Mouse (Mus musculus) heart, adult 2 months (tissue): ENCODE results near the gene Gm28036. TPM values are rescaled to one million over a fixed set of nuclear protein-coding genes. Genes with fewer than 3 reads are reported as not detected.

Experiments
- DNase-seq, 2 experiments: peaks; one replicate each; pipeline ENCODE4 v3.0.0; 2021
- H3K27ac ChIP-seq: fragments of 200-600 bp; 2 replicates; pipeline ENCODE4 v1.8.1; 2022
- H3K27me3 ChIP-seq: fragments of 200-500 bp; 2 replicates; pipeline ENCODE4 v1.6.1; 2012; ENCODE audit warnings: mild to moderate bottlenecking, low read length, inconsistent platforms, mixed read lengths; ENCODE audit not compliant: control insufficient read depth, insufficient read depth
- H3K36me3 ChIP-seq: fragments of 200-500 bp; 2 replicates; pipeline ENCODE4 v1.6.1; 2012; ENCODE audit warnings: low read length, inconsistent platforms; ENCODE audit not compliant: control insufficient read depth, insufficient read depth
- H3K4me1 ChIP-seq: fragments of 200-500 bp; 2 replicates; pipeline ENCODE4 v1.6.1; 2011; ENCODE audit warnings: low read length; ENCODE audit not compliant: control insufficient read depth, insufficient read depth
- H3K4me3 ChIP-seq: fragments of 200-600 bp; 2 replicates; pipeline ENCODE4 v1.8.1; 2022
- H3K79me2 ChIP-seq: fragments of 200-500 bp; replicated peaks from 2 replicates; pipeline ENCODE4 v1.6.1; 2012; ENCODE audit warnings: mild to moderate bottlenecking, inconsistent platforms, low read length, moderate library complexity, mixed read lengths; ENCODE audit not compliant: control insufficient read depth, insufficient read depth
- H3K9ac ChIP-seq: fragments of 200-500 bp; 2 replicates; pipeline ENCODE4 v1.6.1; 2012; ENCODE audit warnings: low read depth, mild to moderate bottlenecking, control low read depth, inconsistent platforms, low read length, mixed read lengths
- CTCF ChIP-seq: fragments of 200-600 bp; IDR thresholded peaks from 2 replicates; pipeline ENCODE4 v1.8.1; 2022; ENCODE audit warnings: antibody characterized with exemption, mild to moderate bottlenecking, moderate library complexity
- EP300 ChIP-seq: fragments of 200-500 bp; IDR thresholded peaks from 2 replicates; pipeline ENCODE4 v1.6.1; 2011; ENCODE audit warnings: low read depth, low read length, control low read depth; ENCODE audit not compliant: insufficient read depth
- POLR2A ChIP-seq: fragments of 200-500 bp; IDR thresholded peaks from 2 replicates; pipeline ENCODE4 v1.6.1; 2011; ENCODE audit warnings: mild to moderate bottlenecking, low read depth, low read length, control low read depth; ENCODE audit not compliant: insufficient read depth
- WGBS: fragments of 180-500 bp; shearing (Covaris S2); methylation state at CpG from one replicate; pipeline ENCODE4 v1.1.7; 2018; 5-methylcytosine and 5-hydroxymethylcytosine counted together
- intact Hi-C: fragments of 180-260 bp; cut with DNase I; formaldehyde crosslinking; loops from one replicate; pipeline ENCODE4 v1.15.1; 2025
- polyA plus RNA-seq: library from polyadenylated mRNA; depleted of rRNA; stranded (reverse); fragments of >200 nt; gene quantifications from 2 replicates; pipeline ENCODE4 v1.2.3, GENCODE M21; 2012
- total RNA-seq, 2 experiments: library from RNA; stranded (reverse); gene quantifications; 2 replicates each; pipeline ENCODE4 v1.2.3; 2021

Gm28036 gene
- total and polyA plus RNA-seq, 3 experiments = 3.4 to 13.5 (median 11.9) TPM

GRCm38 (mm10) chr2:156110627-156111357, 16.1 kb downstream of the Gm28036 start:
- Histone ChIP-seq H3K36me3 (peaks cover 15% of the 10 kb centered on the region), H3K27ac (peak overlapping the region; percentile 98), H3K4me1 (peaks cover 4% of the 10 kb centered on the region), H3K79me2 (peaks cover 6% of the 10 kb centered on the region), H3K9ac (peak overlapping the region; percentile 87), H3K4me3 (peak overlapping the region; percentile 96), H3K27me3 (no peaks in the 10 kb centered on the region)
- TF ChIP-seq POLR2A (no peak), CTCF (no peak), EP300 (no peak)
- peak; percentile 9 to 32 for DNase-seq
- intact Hi-C loops = loop anchor here (5.0 kb wide), 1 partner anchor 43 kb away; the partner anchor contains the start of gene Spag4
- WGBS = 0% methylated on average over 16 of the region's 16 CpGs

- 84% methylated on average over 5 of the region's 5 CpGs for WGBS
These were observed 35.0 kb downstream of the Gm28036 start for GRCm38 (mm10) chr2:156091926-156092325.

GRCm38 (mm10) chr2:156089799-156090198, 37.1 kb downstream of the Gm28036 start:
- no peak overlapping the region for H3K4me3 ChIP-seq
- no peak overlapping the region for H3K9ac ChIP-seq
- H3K79me2 ChIP-seq = peaks cover 4% of the 10 kb centered on the region
- TF ChIP-seq POLR2A = no peak
- no peak for TF ChIP-seq CTCF
- TF ChIP-seq EP300 = no peak
- peaks cover 4% of the 10 kb centered on the region for H3K36me3 ChIP-seq
- H3K27me3 ChIP-seq = no peaks in the 10 kb centered on the region
- peaks cover 1% of the 10 kb centered on the region for H3K4me1 ChIP-seq
- no peak for DNase-seq
- intact Hi-C loops = no loop called here
- H3K27ac ChIP-seq = no peak overlapping the region
- 77% methylated on average over 1 of the region's 1 CpGs for WGBS

More at GRCm38 (mm10) chr2:156091926-156092325, 35.0 kb downstream of the Gm28036 start:
- H3K36me3 ChIP-seq = peaks cover 9% of the 10 kb centered on the region
- DNase-seq = no peak
- H3K9ac ChIP-seq = no peak overlapping the region
- H3K27me3 ChIP-seq = no peaks in the 10 kb centered on the region
- peaks cover 1% of the 10 kb centered on the region for H3K4me1 ChIP-seq
- H3K4me3 ChIP-seq = no peak overlapping the region
- no peak for TF ChIP-seq EP300
- no peak for TF ChIP-seq POLR2A
- TF ChIP-seq CTCF = no peak
- no peak overlapping the region for H3K27ac ChIP-seq
- intact Hi-C loops = no loop called here
- peaks cover 8% of the 10 kb centered on the region for H3K79me2 ChIP-seq

GRCm38 (mm10) chr2:156087391-156088110, 39.3 kb downstream of the Gm28036 start:
- 84% methylated on average over 7 of the region's 7 CpGs for WGBS
- no peak for TF ChIP-seq CTCF
- H3K27me3 ChIP-seq = no peaks in the 10 kb centered on the region
- intact Hi-C loops = no loop called here
- peaks cover 1% of the 10 kb centered on the region for H3K4me1 ChIP-seq
- H3K27ac ChIP-seq = no peak overlapping the region
- H3K36me3 ChIP-seq = peaks cover 4% of the 10 kb centered on the region
- no peak overlapping the region for H3K4me3 ChIP-seq
- no peak for DNase-seq
- H3K9ac ChIP-seq = no peak overlapping the region
- peaks cover 4% of the 10 kb centered on the region for H3K79me2 ChIP-seq

GRCm38 (mm10) chr2:156084541-156084940, 42.4 kb downstream of the Gm28036 start:
- no peak for DNase-seq
- TF ChIP-seq POLR2A (no peak), EP300 (no peak)
- 91% methylated on average over 3 of the region's 3 CpGs for WGBS
- H3K4me1 ChIP-seq = no peaks in the 10 kb centered on the region; the same call in 1 of the 2 replicates
- H3K27ac ChIP-seq = no peak overlapping the region
- H3K4me3 ChIP-seq = no peak overlapping the region
- no peaks in the 10 kb centered on the region for H3K27me3 ChIP-seq
- no peaks in the 10 kb centered on the region; the same call in 1 of the 2 replicates for H3K36me3 ChIP-seq
- no peak overlapping the region for H3K9ac ChIP-seq
- H3K79me2 ChIP-seq = peaks cover 4% of the 10 kb centered on the region
- intact Hi-C loops = no loop called here

GRCm38 (mm10) chr2:156080391-156080790, 46.5 kb downstream of the Gm28036 start:
- Histone ChIP-seq H3K4me3 (no peak overlapping the region), H3K36me3 (no peaks in the 10 kb centered on the region), H3K27ac (no peak overlapping the region; the same call in 1 of the 2 replicates), H3K27me3 (no peaks in the 10 kb centered on the region), H3K9ac (no peak overlapping the region), H3K79me2 (no peaks in the 10 kb centered on the region), H3K4me1 (no peaks in the 10 kb centered on the region; the same call in 1 of the 2 replicates)
- no peak for DNase-seq
- 89% methylated on average over 7 of the region's 7 CpGs for WGBS
- intact Hi-C loops = no loop called here
- TF ChIP-seq EP300 (no peak), POLR2A (no peak), CTCF (no peak)
